Mouse (Mus musculus) lung, embryonic 15.5 days (tissue): ENCODE results near the gene Tspan4. TPM values are rescaled to one million over a fixed set of nuclear protein-coding genes. Genes with fewer than 3 reads are reported as not detected.

Experiments
- ATAC-seq: fragments of 200-750 bp; cut with Nextera tagmentation; 2 replicates; pipeline ENCODE4 v1.8.0; 2017; ENCODE audit warnings: moderate number of reproducible peaks, borderline replicate concordance; ENCODE audit not compliant: low FRiP score, low TSS enrichment; ENCODE audit errors: extremely low read depth
- H3K27ac ChIP-seq: fragments of 300-500 bp; sonication (generic); 2 replicates; pipeline ENCODE4 v1.5.1; 2015; ENCODE audit warnings: moderate library complexity, mild to moderate bottlenecking, inconsistent platforms
- H3K27me3 ChIP-seq: fragments of 300-500 bp; sonication (generic); 2 replicates; pipeline ENCODE4 v1.6.1; 2015; ENCODE audit warnings: inconsistent platforms
- H3K36me3 ChIP-seq: fragments of 300-500 bp; sonication (generic); 2 replicates; pipeline ENCODE4 v1.6.1; 2015; ENCODE audit warnings: inconsistent platforms
- H3K4me1 ChIP-seq: fragments of 300-500 bp; sonication (generic); 2 replicates; pipeline ENCODE4 v1.6.1; 2015; ENCODE audit warnings: inconsistent platforms
- H3K4me2 ChIP-seq: fragments of 300-500 bp; sonication (generic); 2 replicates; pipeline ENCODE4 v1.6.1; 2015; ENCODE audit warnings: inconsistent platforms, mild to moderate bottlenecking, moderate library complexity
- H3K4me3 ChIP-seq: fragments of 300-500 bp; sonication (generic); 2 replicates; pipeline ENCODE4 v1.5.1; 2015; ENCODE audit warnings: mild to moderate bottlenecking, inconsistent platforms
- H3K9ac ChIP-seq: fragments of 300-500 bp; sonication (generic); 2 replicates; pipeline ENCODE4 v1.6.1; 2015; ENCODE audit warnings: inconsistent platforms
- H3K9me3 ChIP-seq: fragments of 300-500 bp; sonication (generic); 2 replicates; pipeline ENCODE4 v1.6.1; 2016; ENCODE audit warnings: inconsistent platforms
- WGBS: fragments of 180-500 bp; shearing (Covaris S2); methylation state at CpG from one replicate; pipeline ENCODE4 v1.1.7; 2015; 5-methylcytosine and 5-hydroxymethylcytosine counted together
- polyA plus RNA-seq: library from polyadenylated mRNA; unstranded; fragments of >200 nt; fragmentation: Nextera tagmentation; extraction: Ambion mirVana; gene quantifications from 2 replicates; pipeline ENCODE4 v1.2.1, GENCODE M21; 2015

Gene Tspan4
- polyA plus RNA-seq, 1 experiment from 2014 or later = 96.9 TPM

GRCm38 (mm10) chr7:141472763-141473162 lies 2.3 kb upstream of the Tspan4 start:
- Histone ChIP-seq H3K4me1 (peaks cover 51% of the 10 kb centered on the region), H3K36me3 (peaks cover 32% of the 10 kb centered on the region), H3K9ac (no peak overlapping the region), H3K4me3 (no peak overlapping the region), H3K4me2 (no peak overlapping the region), H3K9me3 (no peaks in the 10 kb centered on the region), H3K27ac (no peak overlapping the region), H3K27me3 (no peaks in the 10 kb centered on the region)
- ATAC-seq = no peak
- WGBS = 80% methylated on average over 6 of the region's 6 CpGs

GRCm38 (mm10) chr7:141474160-141474559 lies 880 bp upstream of the Tspan4 start:
- H3K4me1 ChIP-seq = peaks cover 47% of the 10 kb centered on the region
- WGBS = 4% methylated on average over 5 of the region's 5 CpGs
- H3K9ac ChIP-seq = peak overlapping the region; percentile 80

GRCm38 (mm10) chr7:141475805-141476158 lies 742 bp downstream of the Tspan4 start:
- Histone ChIP-seq H3K36me3 (peaks cover 17% of the 10 kb centered on the region), H3K4me2 (peak overlapping the region; percentile 87), H3K9me3 (no peaks in the 10 kb centered on the region), H3K27ac (peak overlapping the region; percentile 99), H3K9ac (peak overlapping the region; percentile 80), H3K4me1 (peaks cover 44% of the 10 kb centered on the region), H3K4me3 (peak overlapping the region; percentile 82), H3K27me3 (no peaks in the 10 kb centered on the region)
- under 1% methylated on average over 12 of the region's 12 CpGs for WGBS
- ATAC-seq = no peak

More at GRCm38 (mm10) chr7:141474160-141474559, 880 bp upstream of the Tspan4 start:
- no peak for ATAC-seq
- peaks cover 32% of the 10 kb centered on the region for H3K36me3 ChIP-seq
- no peaks in the 10 kb centered on the region for H3K9me3 ChIP-seq
- peak overlapping the region; percentile 82 for H3K4me3 ChIP-seq
- H3K27ac ChIP-seq = no peak overlapping the region
- H3K27me3 ChIP-seq = no peaks in the 10 kb centered on the region
- peak overlapping the region; percentile 87 for H3K4me2 ChIP-seq

GRCm38 (mm10) chr7:141476226-141476980 lies 1.4 kb downstream of the Tspan4 start:
- Histone ChIP-seq H3K9me3 (no peaks in the 10 kb centered on the region), H3K4me2 (peak overlapping the region; percentile 87), H3K27me3 (no peaks in the 10 kb centered on the region), H3K27ac (peak overlapping the region; percentile 99), H3K4me1 (peaks cover 50% of the 10 kb centered on the region), H3K36me3 (peaks cover 11% of the 10 kb centered on the region), H3K9ac (peak overlapping the region; percentile 80), H3K4me3 (peak overlapping the region; percentile 82)
- under 1% methylated on average over 17 of the region's 17 CpGs for WGBS
- peak; percentile 81 for ATAC-seq

GRCm38 (mm10) chr7:141476981-141477370 lies 1.9 kb downstream of the Tspan4 start:
- peak overlapping the region; percentile 80 for H3K9ac ChIP-seq
- no peaks in the 10 kb centered on the region for H3K9me3 ChIP-seq
- peaks cover 7% of the 10 kb centered on the region for H3K36me3 ChIP-seq
- 0 out of 2 replicates have a peak, but pooled peaks cover 3% of the 10 kb centered on the region for H3K27me3 ChIP-seq
- peak; percentile 6 for ATAC-seq
- peak overlapping the region; percentile 87 for H3K4me2 ChIP-seq
- peaks cover 56% of the 10 kb centered on the region for H3K4me1 ChIP-seq
- 1% methylated on average over 7 of the region's 7 CpGs for WGBS
- H3K27ac ChIP-seq = peak overlapping the region; percentile 99
- H3K4me3 ChIP-seq = peak overlapping the region; percentile 82

- no peak for ATAC-seq
- H3K9ac ChIP-seq = peak overlapping the region; percentile 80
- H3K4me1 ChIP-seq = peaks cover 63% of the 10 kb centered on the region
- H3K9me3 ChIP-seq = no peaks in the 10 kb centered on the region
- 18% methylated on average over 4 of the region's 4 CpGs for WGBS
- H3K36me3 ChIP-seq = peaks cover 1% of the 10 kb centered on the region
- H3K4me2 ChIP-seq = peak overlapping the region; percentile 87
- H3K27me3 ChIP-seq = peaks cover 9% of the 10 kb centered on the region; the same call in 1 of the 2 replicates
- no peak overlapping the region for H3K4me3 ChIP-seq
- H3K27ac ChIP-seq = peak overlapping the region; percentile 99
Measured at GRCm38 (mm10) chr7:141477578-141478269, 2.7 kb downstream of the Tspan4 start.

GRCm38 (mm10) chr7:141478270-141478748 lies 3.3 kb downstream of the Tspan4 start:
- H3K4me1 ChIP-seq = peaks cover 64% of the 10 kb centered on the region
- no peaks in the 10 kb centered on the region for H3K9me3 ChIP-seq
- peak overlapping the region; percentile 99 for H3K27ac ChIP-seq
- H3K4me2 ChIP-seq = peak overlapping the region; percentile 87
- H3K36me3 ChIP-seq = no peaks in the 10 kb centered on the region
- peaks cover 11% of the 10 kb centered on the region; the same call in 1 of the 2 replicates for H3K27me3 ChIP-seq
- WGBS = 37% methylated on average over 5 of the region's 5 CpGs
- ATAC-seq = no peak
- peak overlapping the region; percentile 9; the same call in 1 of the 2 replicates for H3K9ac ChIP-seq
- H3K4me3 ChIP-seq = no peak overlapping the region

- peaks cover 55% of the 10 kb centered on the region for H3K4me1 ChIP-seq
- H3K27me3 ChIP-seq = peaks cover 11% of the 10 kb centered on the region; the same call in 1 of the 2 replicates
- peak overlapping the region; percentile 47; the same call in 1 of the 2 replicates for H3K4me3 ChIP-seq
- no peak for ATAC-seq
- peak overlapping the region; percentile 94 for H3K4me2 ChIP-seq
- WGBS = 8% methylated on average over 10 of the region's 10 CpGs
- H3K9ac ChIP-seq = no peak overlapping the region
- no peaks in the 10 kb centered on the region for H3K9me3 ChIP-seq
- no peak overlapping the region for H3K27ac ChIP-seq
- no peaks in the 10 kb centered on the region for H3K36me3 ChIP-seq
Measured at GRCm38 (mm10) chr7:141480842-141481497, 5.9 kb downstream of the Tspan4 start.

- peaks cover 50% of the 10 kb centered on the region for H3K4me1 ChIP-seq
- under 1% methylated on average over 70 of the region's 81 CpGs for WGBS
- ATAC-seq = no peak
Measured at GRCm38 (mm10) chr7:141481498-141482401, 6.7 kb downstream of the Tspan4 start.

GRCm38 (mm10) chr7:141482531-141483024 lies 7.5 kb downstream of the Tspan4 start:
- no peaks in the 10 kb centered on the region for H3K9me3 ChIP-seq
- peak overlapping the region; percentile 44 for H3K9ac ChIP-seq
- H3K36me3 ChIP-seq = no peaks in the 10 kb centered on the region
- peaks cover 11% of the 10 kb centered on the region; the same call in 1 of the 2 replicates for H3K27me3 ChIP-seq
- H3K4me3 ChIP-seq = peak overlapping the region; percentile 47
- no peak overlapping the region for H3K27ac ChIP-seq
- 21% methylated on average over 11 of the region's 11 CpGs for WGBS
- ATAC-seq = no peak
- peaks cover 42% of the 10 kb centered on the region for H3K4me1 ChIP-seq
- peak overlapping the region; percentile 94 for H3K4me2 ChIP-seq

More at GRCm38 (mm10) chr7:141481498-141482401, 6.7 kb downstream of the Tspan4 start:
- peak overlapping the region; percentile 44 for H3K9ac ChIP-seq
- peaks cover 11% of the 10 kb centered on the region; the same call in 1 of the 2 replicates for H3K27me3 ChIP-seq
- H3K36me3 ChIP-seq = no peaks in the 10 kb centered on the region
- H3K9me3 ChIP-seq = no peaks in the 10 kb centered on the region
- H3K27ac ChIP-seq = no peak overlapping the region
- peak overlapping the region; percentile 94 for H3K4me2 ChIP-seq
- H3K4me3 ChIP-seq = peak overlapping the region; percentile 47
